Comparison of ENCODE assay signal across 8 mouse cellular contexts in genomic region chr8:121730170-121730569, GRCm38 (mm10). TPM values are rescaled to one million over a fixed set of nuclear protein-coding genes. Genes with fewer than 3 reads are reported as not detected.
DNase-seq lines count a peak whose midpoint lies in the region; ATAC-seq and TF ChIP-seq lines count a peak whose summit lies in the region.

No protein-coding gene starts in this region.

- peak in 1 of 2 experiments; percentile 32 for DNase-seq in layer of hippocampus, adult 2 months (ENCODE audit: low spot score in 2 of 2)
- DNase-seq in layer of hippocampus, postnatal 14 days (ENCODE audit: low spot score in 2 of 2): no peak
- peak; percentile 53 for DNase-seq in embryonic facial prominence, embryonic 11.5 days (ENCODE audit: low spot score)
- peak; percentile 71 for DNase-seq in hindbrain, postnatal 0 days (ENCODE audit: low spot score)
- peak; percentile 65 for DNase-seq in neural tube, embryonic 11.5 days (ENCODE audit: low spot score)
- no peak for DNase-seq in adrenal gland, adult 2 months
- DNase-seq in spleen, postnatal 14 days (ENCODE audit: low spot score in 2 of 2): no peak

- no peaks in the 10 kb centered on the region for H3K36me3 ChIP-seq in embryonic facial prominence, embryonic 11.5 days (replicated peaks; ENCODE audit: control insufficient read depth, insufficient read depth, low read depth, low read length)
- no peaks in the 10 kb centered on the region for H3K36me3 ChIP-seq in hindbrain, postnatal 0 days (ENCODE audit: insufficient read depth, low read length)
- no peaks in the 10 kb centered on the region for H3K36me3 ChIP-seq in neural tube, embryonic 11.5 days (ENCODE audit: control insufficient read depth, insufficient read depth, low read length)

- WGBS in embryonic facial prominence, embryonic 11.5 days: under 1% methylated on average over 50 of the region's 60 CpGs
- WGBS in hindbrain, postnatal 0 days: under 1% methylated on average over 43 of the region's 60 CpGs
- WGBS in neural tube, embryonic 11.5 days: 0% methylated on average over 26 of the region's 60 CpGs

- TF ChIP-seq CTCF in layer of hippocampus, adult 2 months (conservative IDR thresholded peaks at IDR 0.05): no peak
- no peak for TF ChIP-seq CTCF in hindbrain, postnatal 0 days (IDR thresholded peaks at IDR 0.05; ENCODE audit: low read depth)

- H3K27ac ChIP-seq in layer of hippocampus, adult 2 months: peak overlapping the region; percentile 98
- H3K27ac ChIP-seq in embryonic facial prominence, embryonic 11.5 days (replicated peaks; ENCODE audit: low read depth, low read length): no peak overlapping the region
- H3K27ac ChIP-seq in hindbrain, postnatal 0 days: peak overlapping the region; percentile 56; the same call in 1 of the 2 replicates
- 0 out of 2 replicates have a peak overlapping the region, but pooled peaks have one; percentile 53 for H3K27ac ChIP-seq in neural tube, embryonic 11.5 days (ENCODE audit: low read depth, low read length)

- peaks cover 55% of the 10 kb centered on the region for H3K27me3 ChIP-seq in embryonic facial prominence, embryonic 11.5 days (ENCODE audit: control insufficient read depth, insufficient read depth, low read length)
- H3K27me3 ChIP-seq in hindbrain, postnatal 0 days (ENCODE audit: insufficient read depth, low read length): peaks cover 5% of the 10 kb centered on the region
- H3K27me3 ChIP-seq in neural tube, embryonic 11.5 days (ENCODE audit: control insufficient read depth, insufficient read depth, low read length): peaks cover 49% of the 10 kb centered on the region

- peak overlapping the region; percentile 79 for H3K4me3 ChIP-seq in layer of hippocampus, adult 2 months
- H3K4me3 ChIP-seq in embryonic facial prominence, embryonic 11.5 days (ENCODE audit: low read depth, low read length): peak overlapping the region; percentile 52
- H3K4me3 ChIP-seq in hindbrain, postnatal 0 days (ENCODE audit: low read length): peak overlapping the region; percentile 65
- peak overlapping the region; percentile 58 for H3K4me3 ChIP-seq in neural tube, embryonic 11.5 days (ENCODE audit: low read depth, low read length)

- H3K9me3 ChIP-seq in embryonic facial prominence, embryonic 11.5 days (replicated peaks; ENCODE audit: control insufficient read depth, low read length): no peaks in the 10 kb centered on the region
- no peaks in the 10 kb centered on the region for H3K9me3 ChIP-seq in hindbrain, postnatal 0 days (ENCODE audit: low read length)
- H3K9me3 ChIP-seq in neural tube, embryonic 11.5 days (ENCODE audit: control insufficient read depth, low read length): no peaks in the 10 kb centered on the region

- ATAC-seq in embryonic facial prominence, embryonic 11.5 days (replicated peaks; ENCODE audit: insufficient number of reproducible peaks, low FRiP score, low TSS enrichment, low read depth): no peak
- ATAC-seq in hindbrain, postnatal 0 days: peak; percentile 33; the same call in 1 of the 2 replicates
- no peak for ATAC-seq in neural tube, embryonic 11.5 days (ENCODE audit: insufficient read depth, low FRiP score, low TSS enrichment)
- no peak for ATAC-seq in erythroid progenitor cell, adult 5-6 weeks (replicated peaks; ENCODE audit: low FRiP score, poor library complexity, severe bottlenecking)

- peak overlapping the region; percentile 41 for H3K9ac ChIP-seq in embryonic facial prominence, embryonic 11.5 days (replicated peaks; ENCODE audit: low read length)
- peak overlapping the region; percentile 69 for H3K9ac ChIP-seq in hindbrain, postnatal 0 days (replicated peaks; ENCODE audit: low read length)
- peak overlapping the region; percentile 58 for H3K9ac ChIP-seq in neural tube, embryonic 11.5 days (ENCODE audit: low read length)

- peak overlapping the region; percentile 88 for H3K4me2 ChIP-seq in embryonic facial prominence, embryonic 11.5 days (ENCODE audit: low read depth, low read length)
- H3K4me2 ChIP-seq in hindbrain, postnatal 0 days (ENCODE audit: low read depth, low read length): peak overlapping the region; percentile 77
- H3K4me2 ChIP-seq in neural tube, embryonic 11.5 days (ENCODE audit: low read depth): peak overlapping the region; percentile 87

- no peaks in the 10 kb centered on the region; the same call in 1 of the 2 replicates for H3K4me1 ChIP-seq in embryonic facial prominence, embryonic 11.5 days (ENCODE audit: control insufficient read depth, insufficient read depth, low read length)
- H3K4me1 ChIP-seq in hindbrain, postnatal 0 days (ENCODE audit: insufficient read depth, low read length): peaks cover 8% of the 10 kb centered on the region
- H3K4me1 ChIP-seq in neural tube, embryonic 11.5 days (ENCODE audit: control insufficient read depth, insufficient read depth, low read length): 0 out of 2 replicates have a peak, but pooled peaks cover 3% of the 10 kb centered on the region

RNA-seq across cellular contexts. Expression of gene Jph3, which starts 0.7 kb away (rescaled TPM):
- 100 to 1,000 TPM; 318 to 346 TPM for total RNA-seq in layer of hippocampus, adult 2 months (2021)
- 100 to 1,000 TPM; 212 to 217 TPM for total RNA-seq in layer of hippocampus, postnatal 14 days (2021)
- 4.1 and 4.3 TPM in 2 replicates for polyA plus RNA-seq in embryonic facial prominence, embryonic 11.5 days (2014; fragmentation: Nextera tagmentation; extraction: Ambion mirVana)
- total RNA-seq in hindbrain, postnatal 0 days (2014; rRNA removed): 66.0 and 75.2 TPM in 2 replicates
- 98.3 and 102 TPM in 2 replicates for polyA plus RNA-seq in hindbrain, postnatal 0 days (2015; fragmentation: Nextera tagmentation; extraction: Ambion mirVana)
- polyA plus RNA-seq in neural tube, embryonic 11.5 days (2014; fragmentation: Nextera tagmentation; extraction: Ambion mirVana): 16.9 and 18.1 TPM in 2 replicates
- 1 to 10 TPM; 1.6 to 2.2 TPM for total RNA-seq in adrenal gland, adult 2 months (2021)
- 3.1 TPM in 2 replicates for polyA plus RNA-seq in adrenal gland, adult 2 months (2012; rRNA removed)
- not detected in 2 replicates for total RNA-seq in erythroid progenitor cell, adult 5-6 weeks (2015; ENCODE audit: low replicate concordance)
- not detected in 2 replicates for total RNA-seq in erythroid progenitor cell, adult 5-6 weeks (2017; ENCODE audit: low replicate concordance)

Comparison
In these comparisons a context has a peak if more than half of its experiments do, and no peak if none do; other contexts are left out.
1. DNase-seq: peak in embryonic facial prominence, embryonic 11.5 days (single experiment), hindbrain, postnatal 0 days (single experiment) and neural tube, embryonic 11.5 days (single experiment); none in layer of hippocampus, postnatal 14 days (0 of 2), adrenal gland, adult 2 months (single experiment) and spleen, postnatal 14 days (0 of 2).
2. RNA of gene Jph3, which starts 0.7 kb away (total RNA-seq): 318 to 346 TPM in layer of hippocampus, adult 2 months, 212 to 217 TPM in layer of hippocampus, postnatal 14 days and 66.0 to 75.2 TPM in hindbrain, postnatal 0 days; 1.6 to 2.2 TPM in adrenal gland, adult 2 months and not detected in erythroid progenitor cell, adult 5-6 weeks; every median in the first group is over 10 times any median in the second.
3. Peak in every context shown above with its lines, with median percentiles within 50 percentile points of each other: H3K4me3 ChIP-seq, H3K4me2 ChIP-seq and H3K9ac ChIP-seq.